Mouse (Mus musculus) midbrain, embryonic 12.5 days (tissue): ENCODE results near the gene Ssbp4. TPM values are rescaled to one million over a fixed set of nuclear protein-coding genes. Genes with fewer than 3 reads are reported as not detected.
A peak's percentile ranks its signal among the peaks of the same experiment; 100 is the strongest.
"Not testable (repeated sequence)": the region's sequence is repeated elsewhere in the genome, so short reads cannot be mapped to it uniquely, and the experiment has no call there.

ENCODE experiments used
- ATAC-seq: fragments of 200-750 bp; cut with Nextera tagmentation; 2 replicates; pipeline ENCODE4 v1.8.0; 2017; ENCODE audit warnings: low read depth, moderate TSS enrichment, moderate library complexity; ENCODE audit not compliant: low FRiP score
- H3K27ac ChIP-seq: fragments of 300-500 bp; sonication (generic); replicated peaks from 2 replicates; pipeline ENCODE4 v1.5.1; 2016; ENCODE audit warnings: mild to moderate bottlenecking
- H3K27me3 ChIP-seq: fragments of 300-500 bp; sonication (generic); 2 replicates; pipeline ENCODE4 v1.6.1; 2016; ENCODE audit warnings: mild to moderate bottlenecking
- H3K36me3 ChIP-seq: fragments of 300-500 bp; sonication (generic); 2 replicates; pipeline ENCODE4 v1.6.1; 2016
- H3K4me1 ChIP-seq: fragments of 300-500 bp; sonication (generic); 2 replicates; pipeline ENCODE4 v1.6.1; 2016
- H3K4me2 ChIP-seq: fragments of 300-500 bp; sonication (generic); replicated peaks from 2 replicates; pipeline ENCODE4 v1.6.1; 2016; ENCODE audit warnings: mild to moderate bottlenecking, moderate library complexity
- H3K4me3 ChIP-seq: fragments of 300-500 bp; sonication (generic); 2 replicates; pipeline ENCODE4 v1.5.1; 2016; ENCODE audit warnings: mild to moderate bottlenecking
- H3K9ac ChIP-seq: fragments of 300-500 bp; sonication (generic); replicated peaks from 2 replicates; pipeline ENCODE4 v1.6.1; 2016; ENCODE audit warnings: mild to moderate bottlenecking, moderate library complexity
- H3K9me3 ChIP-seq: fragments of 300-500 bp; sonication (generic); 2 replicates; pipeline ENCODE4 v1.6.1; 2016; ENCODE audit warnings: mild to moderate bottlenecking
- WGBS: fragments of 180-500 bp; shearing (Covaris S2); methylation state at CpG from one replicate; pipeline ENCODE4 v1.1.7; 2016; 5-methylcytosine and 5-hydroxymethylcytosine counted together
- polyA plus RNA-seq: library from polyadenylated mRNA; unstranded; fragments of >200 nt; fragmentation: Nextera tagmentation; extraction: Ambion mirVana; gene quantifications from 2 replicates; pipeline ENCODE4 v1.2.1, GENCODE M21; 2016

Gene Ssbp4
- polyA plus RNA-seq, 1 experiment from 2014 or later = 115 TPM

DNA sequence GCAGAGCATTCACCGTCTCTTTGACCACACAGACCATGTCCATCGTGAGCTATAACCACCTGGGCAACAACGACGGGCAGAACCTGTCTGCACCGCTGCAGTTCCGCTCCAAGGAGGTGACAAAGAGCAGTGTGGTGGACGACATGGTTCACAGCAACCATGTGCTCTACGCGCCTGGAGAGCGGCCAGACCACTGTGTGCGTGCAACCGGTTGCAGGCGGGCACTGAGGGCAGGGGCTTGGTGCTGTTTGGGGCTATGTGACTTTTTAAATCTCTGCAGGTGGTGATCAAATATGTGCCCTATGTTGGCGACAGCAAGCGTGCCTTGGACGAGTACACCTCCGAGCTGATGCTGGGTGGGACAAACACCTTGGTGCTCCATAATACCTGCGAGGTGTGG lies 12.5 kb downstream of the Ssbp4 start:
- H3K4me3 ChIP-seq = no peak overlapping the region
- no peak for ATAC-seq
- H3K27me3 ChIP-seq = peaks cover 47% of the 10 kb centered on the region
- H3K4me1 ChIP-seq = peaks cover 69% of the 10 kb centered on the region
- H3K9ac ChIP-seq = no peak overlapping the region
- H3K9me3 ChIP-seq = no peaks in the 10 kb centered on the region
- 94% methylated on average over 18 of the region's 18 CpGs for WGBS
- peaks cover 23% of the 10 kb centered on the region for H3K36me3 ChIP-seq
- no peak overlapping the region for H3K27ac ChIP-seq
- H3K4me2 ChIP-seq = no peak overlapping the region

DNA sequence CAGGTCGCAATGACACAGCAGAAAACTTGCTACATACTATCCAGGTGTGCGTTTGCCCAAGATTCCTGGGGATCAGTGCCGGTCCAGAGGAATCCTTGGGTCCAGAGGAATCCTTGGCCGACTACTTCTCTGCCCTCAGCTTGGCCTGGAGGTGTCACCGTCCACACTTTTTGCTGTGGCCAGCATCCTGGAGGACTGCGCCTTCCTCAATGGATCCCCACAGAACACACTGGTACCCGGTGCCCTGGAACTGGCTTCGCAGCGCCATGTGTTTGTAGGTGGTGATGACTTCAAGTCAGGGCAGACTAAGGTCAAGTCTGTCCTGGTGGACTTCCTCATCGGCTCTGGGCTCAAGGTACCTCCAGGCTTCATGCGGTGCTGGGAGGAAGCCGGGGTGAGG lies 12.9 kb downstream of the Ssbp4 start:
- Histone ChIP-seq H3K4me3 (no peak overlapping the region), H3K27me3 (peaks cover 47% of the 10 kb centered on the region), H3K4me2 (no peak overlapping the region), H3K27ac (no peak overlapping the region), H3K9me3 (no peaks in the 10 kb centered on the region), H3K36me3 (peaks cover 23% of the 10 kb centered on the region), H3K4me1 (peaks cover 65% of the 10 kb centered on the region), H3K9ac (no peak overlapping the region)
- 97% methylated on average over 12 of the region's 12 CpGs for WGBS
- no peak for ATAC-seq

- 10% methylated on average over 82 of the region's 82 CpGs for WGBS
- Histone ChIP-seq H3K27me3 (peaks cover 44% of the 10 kb centered on the region), H3K9ac (peak overlapping the region; percentile 77), H3K4me3 (peak overlapping the region; percentile 63), H3K9me3 (no peaks in the 10 kb centered on the region), H3K27ac (peak overlapping the region; percentile 64), H3K36me3 (peaks cover 32% of the 10 kb centered on the region), H3K4me1 (peaks cover 56% of the 10 kb centered on the region), H3K4me2 (peak overlapping the region; percentile 98)
- ATAC-seq = peak; percentile 10
Measured at GRCm38 (mm10) chr8:70594621-70595564, 13.8 kb downstream of the Ssbp4 start.

DNA sequence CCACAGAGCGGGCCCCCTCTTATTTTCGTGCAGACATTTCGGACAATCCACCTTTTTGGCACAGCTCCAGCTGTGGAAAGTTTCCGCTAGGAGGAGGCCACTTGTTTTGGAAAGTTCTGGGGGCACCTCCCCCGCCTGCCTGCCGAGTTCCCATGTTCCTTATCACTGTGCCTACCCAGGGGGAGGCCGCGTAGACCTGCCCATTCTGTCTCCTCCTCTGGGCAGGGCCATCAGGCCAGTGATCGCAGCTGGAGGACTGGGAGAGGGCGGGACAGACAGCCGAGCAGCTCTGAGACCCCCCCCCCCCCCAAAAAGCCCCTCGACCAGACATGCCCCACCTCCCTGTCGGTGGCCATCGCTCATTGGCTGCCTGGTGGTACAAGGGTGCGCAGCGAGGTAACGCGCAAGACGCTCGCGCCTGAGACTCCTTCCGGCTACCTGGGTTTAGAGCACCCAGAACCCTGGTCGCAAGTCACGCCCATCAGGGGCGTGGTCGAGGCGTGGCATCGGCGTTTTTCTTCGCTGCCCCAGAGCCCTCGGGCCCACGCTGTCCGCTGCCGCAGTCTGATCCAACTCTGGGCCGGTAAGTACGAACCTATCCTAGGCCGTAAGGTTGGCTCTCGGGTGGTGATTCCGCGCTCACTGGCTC lies 14.6 kb downstream of the Ssbp4 start, which contains the start of gene Isyna1:
Isyna1 (plus strand) TSS at position 413 of the 649 bp plus-strand sequence.
- H3K36me3 ChIP-seq = peaks cover 41% of the 10 kb centered on the region
- peaks cover 48% of the 10 kb centered on the region for H3K4me1 ChIP-seq
- H3K9ac ChIP-seq = peak within 1 kb of the TSS; percentile 77
- ATAC-seq = peak; percentile 71
- peak within 1 kb of the TSS; percentile 98 for H3K4me2 ChIP-seq
- H3K27me3 ChIP-seq = peaks cover 36% of the 10 kb centered on the region
- peak within 1 kb of the TSS; percentile 64 for H3K27ac ChIP-seq
- peak within 1 kb of the TSS; percentile 63 for H3K4me3 ChIP-seq
- WGBS = under 1% methylated on average over 34 of the region's 40 CpGs
- no peaks in the 10 kb centered on the region for H3K9me3 ChIP-seq

GRCm38 (mm10) chr8:70593173-70593572 lies 15.5 kb downstream of the Ssbp4 start:
- 57% methylated on average over 8 of the region's 8 CpGs for WGBS
- H3K9me3 ChIP-seq = no peaks in the 10 kb centered on the region
- peak overlapping the region; percentile 98 for H3K4me2 ChIP-seq
- 0 out of 2 replicates have a peak overlapping the region, but pooled peaks have one; percentile 64 for H3K27ac ChIP-seq
- 0 out of 2 replicates have a peak overlapping the region, but pooled peaks have one; percentile 63 for H3K4me3 ChIP-seq
- H3K36me3 ChIP-seq = peaks cover 48% of the 10 kb centered on the region
- peaks cover 39% of the 10 kb centered on the region for H3K4me1 ChIP-seq
- no peak overlapping the region for H3K9ac ChIP-seq
- H3K27me3 ChIP-seq = peaks cover 29% of the 10 kb centered on the region
- no peak for ATAC-seq

- no peak overlapping the region for H3K4me2 ChIP-seq
- peaks cover 18% of the 10 kb centered on the region for H3K27me3 ChIP-seq
- WGBS = 91% methylated on average over 12 of the region's 12 CpGs
- H3K4me1 ChIP-seq = peaks cover 25% of the 10 kb centered on the region
- no peaks in the 10 kb centered on the region for H3K9me3 ChIP-seq
- peaks cover 60% of the 10 kb centered on the region for H3K36me3 ChIP-seq
- H3K9ac ChIP-seq = 0 out of 2 replicates have a peak overlapping the region, but pooled peaks have one; percentile 17
- ATAC-seq = no peak
- no peak overlapping the region for H3K27ac ChIP-seq
- H3K4me3 ChIP-seq = no peak overlapping the region
Measured at GRCm38 (mm10) chr8:70591569-70591968, 17.1 kb downstream of the Ssbp4 start.

- not testable (repeated sequence) for H3K9me3 ChIP-seq
- peaks cover 83% of the 10 kb centered on the region for H3K36me3 ChIP-seq
- 96% methylated on average over 4 of the region's 4 CpGs for WGBS
Measured at GRCm38 (mm10) chr8:70587955-70588354, 20.7 kb downstream of the Ssbp4 start.

GRCm38 (mm10) chr8:70585258-70585652 lies 23.4 kb downstream of the Ssbp4 start:
- Histone ChIP-seq H3K4me3 (no peak overlapping the region), H3K4me2 (no peak overlapping the region), H3K36me3 (peaks cover 93% of the 10 kb centered on the region), H3K27ac (no peak overlapping the region), H3K9ac (no peak overlapping the region), H3K4me1 (no peaks in the 10 kb centered on the region), H3K9me3 (no peaks in the 10 kb centered on the region), H3K27me3 (no peaks in the 10 kb centered on the region)
- 35% methylated on average over 7 of the region's 7 CpGs for WGBS
- peak; percentile 74 for ATAC-seq

More at GRCm38 (mm10) chr8:70587955-70588354, 20.7 kb downstream of the Ssbp4 start:
- not testable (repeated sequence) for H3K4me2 ChIP-seq, H3K27me3 ChIP-seq, H3K27ac ChIP-seq, H3K4me3 ChIP-seq, ATAC-seq, H3K4me1 ChIP-seq, H3K9ac ChIP-seq

DNA sequence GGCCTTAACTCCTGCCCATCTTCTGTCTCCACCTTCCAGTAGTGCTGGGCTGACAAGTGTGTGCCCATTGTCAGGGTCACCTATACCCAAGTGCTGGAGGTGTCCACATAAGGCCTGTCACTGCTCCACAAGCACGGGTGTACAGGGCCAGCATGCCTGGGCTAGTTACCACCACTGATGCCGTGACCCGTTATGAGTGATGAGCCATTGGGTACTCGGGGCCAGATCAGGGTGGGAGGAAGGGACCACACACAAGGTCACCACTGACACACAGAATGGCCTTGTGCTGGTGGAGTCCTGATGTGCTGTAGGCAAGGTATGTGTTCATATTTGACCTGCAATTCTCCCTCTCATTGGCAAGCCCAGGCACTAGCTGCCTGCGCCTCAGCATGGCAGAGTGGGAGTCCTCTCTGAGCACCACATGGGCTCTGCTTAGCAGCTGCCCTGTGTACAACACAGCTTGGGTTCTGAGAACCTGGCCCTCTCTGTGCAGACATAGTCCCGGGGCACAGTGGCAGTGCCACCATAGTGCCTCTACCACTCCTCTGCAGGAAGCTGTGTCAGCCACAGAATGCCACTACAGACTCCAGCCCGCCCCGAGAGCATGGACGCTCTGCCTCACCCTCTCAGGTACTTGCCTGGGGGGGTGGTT lies 23.9 kb downstream of the Ssbp4 start:
- peak; percentile 42; the same call in 1 of the 2 replicates for ATAC-seq
- H3K27ac ChIP-seq = no peak overlapping the region
- WGBS = 96% methylated on average over 9 of the region's 9 CpGs

DNA sequence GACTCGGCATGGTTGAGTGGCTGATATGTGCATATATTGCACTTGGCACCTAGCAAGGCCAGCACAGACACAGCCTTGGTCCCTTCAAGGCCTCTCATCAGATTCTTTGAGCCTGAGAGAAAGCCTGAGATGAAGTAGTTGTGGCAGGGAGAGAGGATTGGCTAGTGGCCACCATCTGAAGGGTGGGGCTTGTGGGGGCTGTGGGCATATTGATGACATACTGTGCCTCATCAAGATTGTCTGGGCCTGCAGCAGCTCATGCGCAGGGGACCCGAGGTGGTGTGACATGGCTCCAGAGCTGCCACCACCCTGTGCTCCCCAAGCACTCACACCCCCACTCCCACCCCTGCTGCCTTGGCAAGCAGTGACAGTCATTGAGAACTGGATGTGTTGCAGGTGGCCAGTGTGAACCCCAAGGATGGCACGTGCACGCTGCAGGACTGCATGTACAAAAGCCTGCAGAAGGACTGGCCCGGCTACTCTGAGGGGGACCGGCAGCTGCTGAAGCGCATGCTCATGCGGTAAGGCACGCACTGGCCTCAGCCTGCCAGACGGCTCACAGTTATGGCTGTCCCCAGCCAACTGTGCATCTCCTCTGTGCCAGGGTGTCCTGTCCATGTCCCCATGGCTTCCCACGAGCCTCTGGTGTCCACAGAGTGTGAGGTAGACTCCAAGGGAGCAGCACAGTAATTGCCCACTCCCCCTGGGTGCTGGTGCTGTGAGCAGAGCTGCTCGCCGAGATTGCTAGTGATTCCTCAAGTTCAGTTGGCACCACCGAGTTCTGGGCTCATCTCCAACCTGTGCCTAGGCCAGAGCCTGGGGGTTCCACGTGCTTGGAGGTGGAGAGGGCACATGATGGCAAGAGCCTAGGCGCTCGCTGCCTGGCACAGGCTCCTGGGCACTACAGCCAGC lies 24.9 kb downstream of the Ssbp4 start:
- H3K4me3 ChIP-seq = no peak overlapping the region
- H3K9me3 ChIP-seq = no peaks in the 10 kb centered on the region
- no peak overlapping the region for H3K9ac ChIP-seq
- H3K27me3 ChIP-seq = no peaks in the 10 kb centered on the region
- no peak overlapping the region for H3K4me2 ChIP-seq
- ATAC-seq = no peak
- no peaks in the 10 kb centered on the region for H3K4me1 ChIP-seq
- 93% methylated on average over 18 of the region's 18 CpGs for WGBS
- H3K36me3 ChIP-seq = peaks cover 89% of the 10 kb centered on the region
- no peak overlapping the region for H3K27ac ChIP-seq

More for the DNA sequence above, 23.9 kb downstream of the Ssbp4 start:
- Histone ChIP-seq H3K36me3 (peaks cover 92% of the 10 kb centered on the region), H3K9ac (no peak overlapping the region), H3K4me1 (no peaks in the 10 kb centered on the region), H3K4me3 (no peak overlapping the region), H3K27me3 (no peaks in the 10 kb centered on the region), H3K4me2 (no peak overlapping the region), H3K9me3 (no peaks in the 10 kb centered on the region)

- Histone ChIP-seq H3K36me3 (peaks cover 60% of the 10 kb centered on the region), H3K9ac (no peak overlapping the region), H3K4me2 (no peak overlapping the region), H3K4me1 (no peaks in the 10 kb centered on the region), H3K27ac (no peak overlapping the region), H3K9me3 (no peaks in the 10 kb centered on the region), H3K27me3 (no peaks in the 10 kb centered on the region), H3K4me3 (no peak overlapping the region)
- ATAC-seq = no peak
- WGBS = 96% methylated on average over 3 of the region's 3 CpGs
Measured at GRCm38 (mm10) chr8:70577207-70577606, 31.5 kb downstream of the Ssbp4 start.
